Mouse (Mus musculus) cerebellum, postnatal 36 days (tissue): ENCODE data around the gene Gpsm1.

Experiments
- DNase-seq, 2 experiments: peaks; one replicate each; pipeline ENCODE4 v3.0.0; 2021 to 2022; ENCODE audit warnings: mixed read lengths in 2 of 2

Gpsm1 gene

DNA sequence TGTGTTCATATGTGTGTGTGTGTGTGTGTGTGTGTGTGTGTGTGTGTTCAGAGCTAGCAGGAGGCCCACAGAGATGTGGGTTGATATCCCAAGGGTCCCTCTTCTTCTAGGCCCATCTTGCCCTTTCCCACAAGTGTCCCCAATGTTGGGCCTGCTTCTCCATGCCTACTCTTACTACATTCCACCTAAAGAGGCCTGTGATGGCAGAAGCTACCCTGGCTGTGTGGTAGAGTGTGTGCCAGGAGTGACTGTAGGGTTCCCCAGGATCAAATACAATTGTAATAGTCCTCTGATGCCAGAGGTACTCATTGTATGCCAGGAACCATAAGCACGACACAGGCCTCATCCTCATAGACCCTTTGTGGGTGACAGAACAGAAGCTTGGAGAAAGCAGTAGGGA is 1.9 kb upstream of the Gpsm1 start:
- DNase-seq: no peak

DNA sequence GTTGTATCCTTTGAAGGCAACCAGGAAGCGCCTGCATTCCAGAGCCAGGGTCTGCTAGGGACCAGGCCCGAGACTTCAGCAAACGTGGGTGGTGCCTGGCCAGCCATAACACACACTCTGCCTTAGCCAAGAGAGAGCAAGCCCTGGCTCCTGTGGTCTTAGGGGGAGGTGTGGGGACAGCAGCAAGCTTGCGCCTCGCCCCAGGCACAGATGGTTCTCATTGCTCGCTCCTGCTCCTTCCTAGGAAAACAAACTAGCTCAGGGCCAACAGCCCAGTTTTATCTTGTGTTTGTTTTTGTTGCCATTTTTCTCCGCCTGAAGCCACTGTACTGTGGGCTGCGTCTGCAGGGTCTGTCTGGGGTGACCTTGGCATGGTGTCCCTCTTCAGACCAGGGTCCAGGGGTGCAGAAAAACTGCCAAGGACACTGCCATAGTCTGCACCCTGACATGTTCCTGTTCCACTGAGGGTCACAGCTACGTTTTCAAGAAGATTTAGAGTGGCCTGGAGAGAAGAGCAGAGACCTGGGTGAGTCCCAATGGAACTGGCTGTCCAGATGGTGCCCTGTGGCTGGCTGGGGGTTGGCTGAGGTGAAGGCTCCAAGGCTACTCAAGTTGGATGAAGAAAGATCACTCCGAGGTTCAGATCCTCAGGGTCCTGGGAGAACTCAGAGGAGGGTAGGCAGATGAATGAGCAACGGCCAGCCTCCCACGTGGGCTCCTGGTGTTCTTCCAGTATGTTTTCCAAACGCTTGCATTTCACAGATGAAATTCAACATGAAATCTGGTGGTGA is 839 bp upstream of the Gpsm1 start:
- DNase-seq: peak; percentile 82 to 85

DNA sequence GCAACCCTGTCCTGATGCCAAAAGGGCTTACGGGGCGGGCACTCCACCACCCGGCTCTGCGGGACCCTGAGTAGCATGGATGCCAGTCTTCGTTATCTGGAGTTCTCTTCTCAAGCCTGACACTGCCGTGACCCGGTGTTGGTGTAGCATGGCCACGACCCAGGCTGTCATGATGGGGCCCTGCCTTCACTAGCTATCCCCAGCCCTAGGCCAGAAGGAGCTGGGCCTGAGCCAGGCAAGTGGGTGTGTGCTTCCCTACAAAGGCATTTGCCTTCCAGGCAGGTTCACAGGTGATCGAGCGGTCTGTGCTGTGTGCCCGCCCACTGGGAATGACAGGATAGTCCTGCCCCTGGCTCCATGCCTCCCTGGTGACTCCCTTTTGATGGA is 603 bp downstream of the Gpsm1 start:
- peak; percentile 81 to 85 for DNase-seq

DNA sequence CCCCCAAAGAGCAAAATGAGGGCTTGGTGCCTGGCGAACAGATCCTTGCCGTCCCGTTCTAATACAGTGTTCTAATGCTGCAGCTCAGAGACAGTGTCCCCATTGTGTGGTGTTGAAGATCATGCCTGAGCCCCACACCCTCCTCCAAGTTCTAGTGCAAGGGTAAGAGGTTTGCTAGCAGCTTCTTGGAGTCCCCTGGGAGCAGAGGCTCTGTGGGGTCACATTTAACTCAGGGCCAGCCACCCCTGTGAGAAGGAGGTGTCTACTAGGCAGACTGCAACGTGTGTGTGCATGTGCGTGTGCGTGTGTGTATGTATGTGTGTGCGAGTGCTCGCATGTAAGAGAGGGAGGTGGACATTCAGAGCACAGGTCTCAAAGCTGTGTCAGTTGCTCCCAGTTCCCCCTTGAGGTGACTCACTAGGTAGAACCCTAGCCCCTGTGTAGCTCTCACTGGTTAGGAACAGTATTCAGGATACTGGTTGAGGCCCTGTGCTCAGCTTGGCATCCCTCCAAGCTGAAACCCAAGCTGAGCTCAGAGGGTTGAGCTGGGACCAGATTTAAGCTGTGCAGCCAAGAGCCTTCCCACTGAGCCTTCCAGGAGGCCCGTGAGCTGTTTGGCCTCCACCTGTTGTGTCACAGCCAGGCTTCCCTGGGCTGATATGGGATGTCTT is 1.4 kb downstream of the Gpsm1 start:
- peak; percentile 45 to 60 for DNase-seq

DNA sequence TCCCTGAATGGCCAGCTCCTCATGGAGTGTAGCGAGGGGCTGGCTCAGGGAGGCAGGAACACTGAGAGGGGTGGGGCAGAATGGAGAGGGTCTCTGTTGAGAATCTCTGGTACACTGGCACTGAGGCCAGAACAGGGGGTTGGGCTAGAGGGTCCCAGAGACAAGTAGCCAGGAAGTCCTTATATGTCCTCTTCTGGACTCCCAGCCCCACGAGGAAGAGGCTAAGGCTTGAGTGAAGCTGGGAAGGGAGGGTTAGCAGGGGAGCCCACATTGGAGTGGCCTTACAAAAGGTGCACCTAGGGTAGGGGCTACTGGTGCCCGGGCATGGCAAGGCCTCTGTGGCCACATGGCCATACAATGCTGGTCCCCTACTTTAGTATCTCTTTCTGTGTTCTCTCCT is 2.1 kb downstream of the Gpsm1 start:
- peak; percentile 7 to 19 for DNase-seq

DNA sequence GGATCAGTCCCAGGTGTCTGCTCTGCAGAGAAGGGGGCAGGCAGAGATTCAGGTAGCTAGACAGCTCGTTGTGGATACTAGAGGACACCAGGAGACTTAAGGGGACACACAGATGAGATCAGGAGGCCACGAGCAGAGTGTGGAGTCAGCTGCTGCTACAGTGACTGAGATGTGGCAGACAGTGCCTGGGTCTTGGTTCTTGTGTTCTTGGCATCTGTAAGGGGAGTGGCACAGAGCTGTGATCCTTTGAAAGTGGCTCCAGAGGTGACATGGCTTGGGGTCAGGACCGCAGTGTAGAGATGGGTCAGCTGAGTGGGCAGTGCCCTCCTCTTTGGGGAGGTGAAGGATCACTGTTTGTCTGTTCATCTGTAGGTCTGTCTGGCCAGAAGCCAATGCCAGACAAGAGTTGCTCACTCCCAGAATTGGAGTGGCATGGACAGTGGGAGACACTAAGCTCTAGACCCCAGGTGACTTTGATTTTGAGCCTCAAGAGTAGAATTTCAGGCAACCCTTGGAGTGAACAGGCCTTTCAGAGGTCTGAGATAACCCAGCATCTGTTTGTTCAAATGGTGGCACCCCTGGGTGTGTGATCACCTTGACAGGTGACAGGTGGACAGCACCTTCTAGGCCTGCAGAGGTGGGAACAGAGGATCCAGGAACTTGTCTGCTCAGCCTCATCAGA is 2.8 kb downstream of the Gpsm1 start:
- DNase-seq: peak; percentile 2 to 20

DNA sequence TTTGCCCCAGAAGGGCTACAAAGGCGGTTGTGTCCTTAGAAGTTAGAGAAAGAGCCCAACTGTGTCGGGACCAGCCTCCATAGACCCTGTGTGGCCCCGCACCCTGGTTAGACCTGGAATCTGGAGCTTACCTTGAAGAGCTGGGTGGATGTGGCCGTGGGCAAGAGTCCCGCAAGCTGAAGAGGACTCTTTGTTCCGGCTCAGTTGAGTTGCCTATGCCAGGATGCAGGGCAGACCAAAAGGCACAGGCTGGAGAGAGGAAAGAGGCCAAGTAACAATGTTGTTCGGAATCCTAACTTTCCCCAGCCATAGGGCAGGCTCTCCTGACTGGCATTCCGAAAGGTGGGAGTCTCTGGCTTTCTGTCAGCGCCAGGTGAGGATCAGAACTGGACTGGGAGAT is 3.8 kb downstream of the Gpsm1 start:
- DNase-seq: peak; percentile 37 to 56

DNA sequence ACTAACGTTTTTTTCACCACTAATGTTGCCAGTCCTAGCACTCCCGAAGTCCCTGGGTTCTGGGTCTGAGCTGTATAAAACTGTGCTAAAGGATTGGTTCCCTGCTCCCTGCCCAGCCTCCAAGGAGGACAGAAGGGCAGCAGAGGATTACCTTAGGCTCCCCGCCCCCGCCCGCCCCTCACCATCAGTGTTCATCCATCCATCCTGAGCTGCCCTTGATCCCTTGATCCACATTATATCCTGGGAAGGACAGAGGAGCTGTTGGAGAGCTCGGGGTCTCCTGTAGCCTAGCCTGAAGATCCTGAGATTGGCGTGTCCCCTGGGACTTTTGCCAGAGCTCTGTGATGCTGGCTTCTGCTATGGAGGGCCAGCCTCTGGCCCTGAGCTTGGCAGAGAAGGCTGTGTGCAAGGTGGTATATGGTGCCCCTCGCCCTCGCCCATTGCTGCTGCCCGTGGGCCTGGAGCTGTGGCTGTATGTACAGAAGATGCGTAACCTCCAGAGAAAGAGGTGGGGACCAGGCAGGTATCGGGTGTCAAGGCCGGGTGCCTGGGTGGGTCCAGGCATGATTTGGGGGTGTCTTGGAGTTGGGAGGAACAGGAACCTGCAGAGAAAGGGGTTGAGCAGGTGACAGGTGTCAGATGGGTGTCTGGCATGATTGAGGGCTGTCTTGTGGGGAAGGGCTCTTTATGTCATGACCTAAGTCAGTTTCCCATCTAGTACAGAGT is 4.4 kb downstream of the Gpsm1 start:
- peak; percentile 23 to 29 for DNase-seq

DNA sequence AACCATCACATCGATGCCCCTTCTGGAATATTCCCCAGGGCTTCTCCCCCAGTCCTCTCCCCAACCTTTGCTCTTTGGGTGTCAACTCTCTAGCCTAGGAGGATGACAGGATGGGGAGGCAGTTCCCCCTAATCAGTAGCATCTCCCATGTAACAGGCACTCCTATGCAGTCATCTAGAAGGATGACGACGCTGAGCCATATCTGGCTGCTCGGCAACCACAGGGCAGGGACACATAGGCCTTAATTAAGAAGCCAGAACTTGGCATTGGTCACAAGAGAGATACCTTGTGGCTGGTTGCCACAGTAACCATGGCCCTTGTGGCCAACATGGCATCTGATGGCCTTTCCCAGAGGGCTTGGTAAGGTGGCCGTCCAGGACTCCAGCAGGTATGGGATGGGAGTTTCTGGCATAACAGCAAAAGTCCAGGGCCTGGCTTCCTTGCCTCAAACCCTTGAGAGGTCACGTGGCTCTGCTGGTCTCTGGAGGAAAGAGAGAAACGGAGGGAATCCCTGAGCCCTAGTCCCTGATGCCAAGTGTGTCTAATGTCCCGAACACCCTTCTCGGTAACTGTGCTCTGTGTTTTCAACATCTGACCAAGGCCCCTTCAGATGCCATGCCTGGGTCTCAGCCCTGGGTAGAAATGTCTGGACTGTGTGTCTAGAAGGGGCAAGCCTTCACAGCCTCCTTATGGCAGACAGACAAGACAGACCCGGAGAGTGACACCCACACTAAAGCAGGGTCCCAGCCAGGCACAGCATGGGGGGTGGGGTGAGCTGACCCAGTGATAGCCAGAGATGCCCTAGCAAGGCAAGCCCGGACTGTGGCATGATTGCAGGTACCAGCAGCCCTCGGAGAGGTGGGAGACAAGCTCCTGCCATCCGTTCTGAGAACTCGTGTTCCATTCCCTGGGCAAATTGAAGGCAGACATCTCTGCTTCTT is 5.2 kb downstream of the Gpsm1 start:
- peak; percentile 39 to 57 for DNase-seq

DNA sequence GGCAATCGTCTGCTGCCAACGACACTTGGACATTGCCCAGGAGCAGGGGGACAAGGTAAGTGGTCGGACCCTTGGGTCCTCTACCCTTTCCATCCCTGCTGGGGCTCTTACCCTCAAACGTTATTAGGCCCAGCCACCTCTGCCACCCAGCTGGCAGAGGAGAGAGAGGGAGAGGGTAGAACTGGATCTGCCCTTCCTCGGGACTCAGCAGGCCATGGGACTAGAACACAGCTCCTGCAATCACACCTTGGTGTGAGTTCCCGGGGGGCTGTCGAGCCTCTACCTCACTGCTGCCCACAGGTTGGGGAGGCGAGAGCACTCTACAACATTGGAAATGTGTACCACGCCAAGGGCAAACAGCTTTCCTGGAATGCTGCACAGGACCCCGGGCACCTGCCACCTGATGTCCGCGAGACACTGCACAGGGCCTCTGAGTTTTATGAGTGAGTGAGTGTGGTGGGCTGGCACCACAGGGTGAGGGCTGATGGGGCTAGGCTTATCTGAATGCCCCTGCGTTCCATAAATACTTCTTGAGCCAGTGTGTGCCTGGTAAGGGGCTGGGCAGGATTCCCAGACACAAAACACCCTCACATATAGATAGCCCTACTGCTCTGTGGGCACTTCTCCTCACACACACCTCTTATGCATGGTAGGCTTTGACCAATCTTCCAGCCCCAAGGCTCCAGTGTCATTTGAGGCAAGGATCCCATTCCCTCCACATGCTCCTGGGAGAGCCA is 8.4 kb downstream of the Gpsm1 start:
- peak in 1 of 2 experiments; percentile 5 for DNase-seq

DNA sequence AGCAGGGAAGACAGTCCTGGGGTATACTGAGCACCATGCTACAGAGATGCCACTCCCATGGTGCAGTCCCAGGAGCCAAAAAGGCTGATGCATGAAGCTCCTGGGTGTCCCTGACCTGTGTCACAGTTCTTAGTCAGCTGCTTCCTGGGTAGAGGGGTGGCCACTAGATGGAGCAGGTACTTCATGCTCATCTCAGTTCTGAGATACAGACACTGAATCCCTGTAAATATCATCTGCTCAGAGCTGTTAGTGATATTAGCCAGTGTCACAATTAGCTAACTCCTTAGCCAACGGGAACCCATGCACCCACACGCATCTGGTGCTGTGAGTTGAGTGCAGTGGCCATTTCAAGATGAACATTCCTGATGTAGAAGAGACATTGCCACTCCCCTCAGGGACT is 9.6 kb downstream of the Gpsm1 start:
- DNase-seq: no peak

DNA sequence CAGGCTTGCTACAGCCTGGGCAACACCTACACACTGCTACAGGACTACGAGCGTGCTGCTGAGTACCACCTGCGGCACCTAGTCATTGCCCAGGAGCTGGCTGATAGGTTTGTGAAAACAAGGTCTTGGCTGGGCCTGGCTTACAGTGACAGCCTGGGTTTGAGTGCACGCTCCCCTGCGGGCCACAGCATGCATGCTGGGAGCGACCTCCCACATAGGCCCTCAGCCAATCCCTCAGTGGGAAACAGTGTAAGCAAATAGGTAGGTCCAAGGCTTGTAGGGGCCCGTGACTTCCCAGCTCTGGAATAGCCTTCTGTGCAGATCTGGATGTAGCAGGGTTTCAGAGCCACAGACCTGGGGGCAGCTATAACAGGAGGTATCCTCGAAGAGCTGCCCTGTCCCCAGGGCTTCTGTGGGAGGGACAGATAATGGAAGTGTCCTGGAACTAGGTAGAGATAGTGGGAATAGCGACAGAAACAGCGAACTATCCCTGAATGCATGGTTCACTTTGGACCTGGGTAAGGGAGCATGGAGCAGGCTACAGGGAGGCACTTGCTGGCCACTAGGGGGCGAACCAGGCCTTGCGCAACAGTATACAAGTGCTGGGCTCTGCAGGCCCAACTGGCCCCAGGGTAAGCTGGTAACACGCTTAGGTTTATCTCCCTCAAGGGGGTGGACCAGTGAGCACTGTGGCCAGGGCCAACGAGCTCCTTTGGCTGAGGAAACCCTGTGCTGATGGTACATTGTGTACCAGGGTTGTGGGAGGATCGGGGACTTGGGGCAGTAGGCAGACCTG is 10.3 kb downstream of the Gpsm1 start:
- peak; percentile 55 to 72 for DNase-seq

DNA sequence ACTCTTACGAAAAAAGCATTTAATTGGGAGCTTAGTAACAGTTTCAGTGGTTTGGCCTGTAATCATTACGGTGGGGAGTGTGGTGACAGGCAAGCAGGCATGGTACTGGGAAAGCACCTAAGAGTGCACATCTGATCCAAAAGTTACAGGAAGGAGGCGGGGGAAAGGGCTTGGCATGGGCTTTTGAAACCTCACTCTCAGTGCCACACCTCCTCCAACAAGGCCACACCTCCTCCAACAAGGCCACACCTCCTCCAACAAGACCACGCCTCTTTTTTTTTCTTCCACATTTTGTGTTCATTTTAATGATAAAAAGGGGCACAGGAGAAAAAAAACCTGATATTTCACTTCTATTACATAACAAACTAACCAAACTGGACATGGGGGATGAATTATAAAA is 12.5 kb downstream of the Gpsm1 start:
- no peak for DNase-seq

DNA sequence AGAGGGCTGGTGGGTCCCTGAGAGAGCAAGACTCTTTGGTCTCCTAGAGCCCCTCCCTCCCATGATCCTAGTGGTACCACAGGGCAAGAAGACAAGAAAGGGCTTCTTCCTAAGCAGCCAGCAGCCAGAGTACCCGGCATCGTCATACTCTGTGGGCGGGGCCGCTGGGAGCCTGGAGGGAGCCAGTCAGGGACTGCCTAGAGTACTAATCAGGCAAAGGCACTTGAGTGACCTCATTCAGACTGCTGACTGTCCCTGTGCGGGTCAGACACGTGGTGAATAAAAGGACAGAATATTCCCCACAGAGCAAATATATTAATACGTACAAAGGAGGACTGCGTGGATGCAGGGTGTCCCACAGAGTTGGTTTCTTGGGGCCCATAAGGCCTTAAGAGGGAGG is 14.1 kb downstream of the Gpsm1 start:
- DNase-seq: no peak

DNA sequence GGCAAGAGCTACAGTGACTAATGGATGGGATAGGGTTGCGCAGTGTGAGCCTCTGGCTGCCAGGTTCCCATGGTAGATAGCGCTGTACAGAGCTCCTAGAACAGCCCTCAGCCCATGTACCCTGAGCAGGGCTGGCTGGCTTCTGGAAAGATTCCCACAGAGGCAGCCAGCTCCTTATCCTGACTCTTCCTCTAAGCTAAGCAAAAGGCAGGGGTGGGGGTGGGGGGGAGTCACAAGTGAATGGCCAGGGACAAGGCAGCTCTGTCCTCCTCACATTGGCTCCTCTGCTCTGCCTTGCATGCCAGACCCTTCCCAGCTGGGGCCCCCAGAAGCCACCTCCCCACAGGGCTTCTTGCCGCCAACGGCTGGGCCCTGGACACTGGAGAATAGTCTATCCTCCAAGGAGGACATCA is 14.7 kb downstream of the Gpsm1 start:
- DNase-seq: no peak

DNA sequence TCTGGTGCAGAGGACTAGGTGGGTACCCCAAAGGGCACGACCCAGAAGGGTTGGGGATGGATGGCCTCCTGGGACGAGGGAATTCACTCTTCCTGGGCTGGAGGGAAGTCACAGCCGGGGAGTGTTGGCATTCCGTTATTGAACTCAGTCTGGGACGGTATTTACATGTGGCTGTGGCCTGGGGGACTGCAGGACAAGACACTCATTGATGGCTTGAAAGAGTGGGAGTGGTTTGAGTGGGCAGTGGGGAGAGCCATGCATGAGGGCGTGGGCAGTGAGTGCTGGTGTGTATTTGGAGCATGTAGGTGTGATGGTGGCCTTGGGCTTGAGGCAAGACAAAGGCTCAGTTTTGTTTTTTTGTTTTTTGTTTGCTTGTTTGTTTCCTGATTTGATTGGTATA is 15.4 kb downstream of the Gpsm1 start:
- no peak for DNase-seq

DNA sequence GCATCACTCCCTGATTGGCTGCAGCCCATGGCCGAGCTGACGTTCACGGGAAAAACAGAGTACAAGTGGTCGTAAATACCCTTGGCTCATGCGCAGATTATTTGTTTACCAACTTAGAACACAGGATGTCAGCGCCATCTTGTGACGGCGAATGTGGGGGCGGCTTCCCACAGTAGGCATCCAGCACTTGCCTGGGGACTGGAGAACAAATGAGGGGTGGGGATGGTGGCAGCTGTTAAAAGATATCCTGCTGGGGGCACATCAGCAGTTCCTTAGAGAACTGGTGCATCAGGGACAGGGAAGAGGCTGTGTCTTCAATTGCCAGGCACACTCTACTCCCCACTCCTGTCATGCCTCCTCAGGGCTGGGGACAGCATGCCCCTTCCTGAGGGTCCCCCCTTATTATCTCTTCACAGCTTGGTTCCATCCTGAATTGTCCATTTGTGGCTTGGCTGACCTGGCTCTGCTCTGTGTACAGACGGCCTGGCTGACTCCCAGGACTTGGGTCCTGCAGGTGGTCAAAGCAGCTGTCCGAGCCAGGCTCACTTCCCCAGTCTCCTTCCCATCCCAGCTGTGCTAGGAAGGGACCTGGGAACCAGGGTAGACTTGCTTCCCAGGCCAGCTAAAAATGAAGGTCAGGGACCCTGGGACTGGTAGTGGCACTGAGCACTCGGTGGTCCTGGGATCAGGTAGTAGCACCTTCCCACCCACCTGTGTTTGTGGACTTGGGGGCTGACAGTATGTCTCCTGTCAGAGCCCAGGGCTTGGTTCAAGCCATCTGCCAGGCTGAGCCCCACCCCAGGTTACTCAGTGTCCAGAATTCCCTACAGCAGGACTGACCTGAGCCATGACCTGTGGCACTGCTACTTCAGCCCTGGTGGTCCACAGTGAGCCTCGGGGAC is 23.2 kb downstream of the Gpsm1 start:
- peak; percentile 66 to 72 for DNase-seq

DNA sequence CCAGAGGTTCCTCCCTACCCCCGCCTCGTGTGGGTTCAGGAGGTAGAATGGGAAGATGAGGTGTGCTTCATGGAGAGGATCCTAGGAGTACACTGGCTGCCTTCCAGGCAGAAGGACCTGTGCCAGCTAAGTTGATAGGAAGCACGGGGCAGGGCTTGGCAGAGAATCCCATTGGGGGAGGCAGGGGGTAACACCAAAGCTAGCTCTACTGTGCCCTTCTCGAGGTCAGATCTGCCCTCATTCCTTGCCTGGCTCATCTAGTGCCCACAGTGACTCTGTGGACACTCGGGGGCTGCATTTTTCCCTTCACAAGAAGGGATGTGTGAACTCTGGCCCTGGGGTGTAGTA is 23.9 kb downstream of the Gpsm1 start:
- peak; percentile 61 to 68 for DNase-seq

DNA sequence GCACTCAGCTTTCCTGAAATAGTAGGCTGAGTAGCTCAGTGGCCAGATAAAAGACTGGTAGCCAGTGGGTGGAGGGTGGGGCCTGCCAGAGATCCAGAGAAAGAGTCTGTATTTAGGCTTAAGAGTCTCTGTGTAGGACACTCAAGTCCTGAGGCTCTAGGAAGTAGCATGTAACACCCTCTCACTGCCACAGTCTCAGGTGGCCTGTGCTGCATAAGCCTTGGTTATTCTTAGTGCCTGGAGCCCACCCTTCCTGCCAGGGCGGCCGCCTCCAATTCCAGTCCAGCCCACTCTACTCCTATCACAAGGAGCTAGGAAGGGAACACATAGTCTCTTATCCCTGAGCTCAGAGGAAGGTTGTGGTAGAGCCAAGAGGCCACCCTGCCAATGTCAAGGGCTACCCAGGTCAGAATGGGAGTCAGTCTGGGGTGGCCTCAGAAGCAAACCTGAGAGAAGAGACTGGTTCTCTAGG is 26.2 kb downstream of the Gpsm1 start:
- DNase-seq: no peak
